Mouse (Mus musculus) myocyte (in vitro differentiated cells): Measurements from ENCODE around the gene P4ha2. TPM values are rescaled to one million over a fixed set of nuclear protein-coding genes. Genes with fewer than 3 reads are reported as not detected.

Source experiments
- H3K27me3 ChIP-seq: one replicate; pipeline ENCODE4 v1.6.1; 2011; ENCODE audit not compliant: control insufficient read depth, insufficient read depth, insufficient read length
- H3K36me3 ChIP-seq: one replicate; pipeline ENCODE4 v1.6.1; 2011; ENCODE audit not compliant: control insufficient read depth, insufficient read depth
- H3K4me2 ChIP-seq: one replicate; pipeline ENCODE4 v1.6.1; 2011; ENCODE audit warnings: low read depth, control low read depth
- H3K4me3 ChIP-seq: one replicate; pipeline ENCODE4 v1.5.1; 2011; ENCODE audit warnings: mild to moderate bottlenecking, control low read depth, moderate library complexity
- H3K79me2 ChIP-seq: one replicate; pipeline ENCODE4 v1.6.1; 2011; ENCODE audit not compliant: control insufficient read depth, insufficient read depth
- H3ac ChIP-seq: one replicate; pipeline ENCODE4 v1.6.1; 2011; ENCODE audit not compliant: control insufficient read depth, insufficient read length
- CEBPB ChIP-seq: IDR thresholded peaks from 2 replicates; pipeline ENCODE4 v1.6.1; 2011; ENCODE audit warnings: mild to moderate bottlenecking, moderate library complexity; ENCODE audit not compliant: poor library complexity, insufficient read depth, severe bottlenecking
- E2F4 ChIP-seq: IDR thresholded peaks from one replicate; pipeline ENCODE4 v1.6.1; 2011; ENCODE audit warnings: mild to moderate bottlenecking, control low read depth, moderate library complexity; ENCODE audit not compliant: insufficient read depth
- MAX ChIP-seq: IDR thresholded peaks from one replicate; pipeline ENCODE4 v1.6.1; 2011; ENCODE audit warnings: low read depth, mild to moderate bottlenecking, control low read depth
- MYOD1 ChIP-seq, 3 experiments: IDR thresholded peaks; one replicate each; pipeline ENCODE4 v1.6.1; 2011; ENCODE audit warnings: control low read depth in 2 of 3, low read depth in 2 of 3, mild to moderate bottlenecking in 2 of 3, moderate library complexity in 1 of 3; ENCODE audit not compliant: insufficient read length in 2 of 3, control insufficient read depth in 1 of 3
- MYOG ChIP-seq, 3 experiments: IDR thresholded peaks; one replicate each; pipeline ENCODE4 v1.6.1; 2011; ENCODE audit warnings: control low read depth in 2 of 3, low read depth in 2 of 3, mild to moderate bottlenecking in 2 of 3; ENCODE audit not compliant: insufficient read length in 2 of 3, control insufficient read depth in 1 of 3, insufficient read depth in 1 of 3
- POLR2A ChIP-seq: IDR thresholded peaks from one replicate; pipeline ENCODE4 v1.6.1; 2011; ENCODE audit warnings: low read depth, mild to moderate bottlenecking, control low read depth, moderate library complexity; ENCODE audit not compliant: insufficient read length
- POLR2AphosphoS2 ChIP-seq: IDR thresholded peaks from one replicate; pipeline ENCODE4 v1.6.1; 2011; ENCODE audit warnings: low read depth, control low read depth; ENCODE audit not compliant: insufficient read length
- REST ChIP-seq: IDR thresholded peaks from one replicate; pipeline ENCODE4 v1.6.1; 2011; ENCODE audit warnings: mild to moderate bottlenecking, control low read depth, moderate library complexity; ENCODE audit not compliant: insufficient read depth, insufficient read length
- SRF ChIP-seq: IDR thresholded peaks from one replicate; pipeline ENCODE4 v1.6.1; 2011; ENCODE audit warnings: low read depth; ENCODE audit not compliant: control insufficient read depth, insufficient read length
- TCF12 ChIP-seq: IDR thresholded peaks from one replicate; pipeline ENCODE4 v1.6.1; 2011; ENCODE audit warnings: mild to moderate bottlenecking, control low read depth; ENCODE audit not compliant: poor library complexity, insufficient read depth, severe bottlenecking
- TCF3 ChIP-seq: IDR thresholded peaks from one replicate; pipeline ENCODE4 v1.6.1; 2011; ENCODE audit warnings: low read depth, control low read depth; ENCODE audit not compliant: insufficient read length
- USF1 ChIP-seq: IDR thresholded peaks from one replicate; pipeline ENCODE4 v1.6.1; 2011; ENCODE audit warnings: low read depth, mild to moderate bottlenecking, control low read depth, moderate library complexity
- polyA plus RNA-seq: library from polyadenylated mRNA; unstranded; fragments of >200 nt; fragmentation: generic; extraction: Trizol; gene quantifications from one replicate; pipeline ENCODE4 v1.2.1, GENCODE M21; 2012; ENCODE audit warnings: missing spikeins

Gene P4ha2
- polyA plus RNA-seq, 1 experiment = 89.0 TPM

GRCm38 (mm10) chr11:54160920-54161319 is 61.0 kb downstream of the P4ha2 start:
- Histone ChIP-seq H3K36me3 (no peaks in the 10 kb centered on the region), H3K4me3 (no peak overlapping the region), H3K79me2 (no peaks in the 10 kb centered on the region), H3K4me2 (no peak overlapping the region), H3ac (no peak overlapping the region), H3K27me3 (no peaks in the 10 kb centered on the region)
- TF ChIP-seq MYOD1 (IDR thresholded peaks at IDR 0.05; ENCODE audit: control insufficient read depth in 1 of 3, insufficient read length in 2 of 3, low read depth in 2 of 3) = no peak
- TF ChIP-seq TCF3 = no peak
- no peak for TF ChIP-seq E2F4
- TF ChIP-seq CEBPB = no peak
- no peak for TF ChIP-seq SRF
- TF ChIP-seq TCF12 = no peak
- no peak for TF ChIP-seq USF1
- TF ChIP-seq MYOG (IDR thresholded peaks at IDR 0.05; ENCODE audit: control insufficient read depth in 1 of 3, insufficient read depth in 1 of 3, insufficient read length in 2 of 3, low read depth in 2 of 3) = no peak
- TF ChIP-seq REST = no peak
- TF ChIP-seq MAX = no peak
- no peak for TF ChIP-seq POLR2A
- TF ChIP-seq POLR2AphosphoS2 = no peak

GRCm38 (mm10) chr11:54161514-54161913 is 61.6 kb downstream of the P4ha2 start:
- Histone ChIP-seq H3K4me2 (no peak overlapping the region), H3K79me2 (no peaks in the 10 kb centered on the region), H3K4me3 (no peak overlapping the region), H3ac (no peak overlapping the region), H3K27me3 (no peaks in the 10 kb centered on the region), H3K36me3 (no peaks in the 10 kb centered on the region)
- TF ChIP-seq REST = no peak
- no peak for TF ChIP-seq POLR2AphosphoS2
- TF ChIP-seq TCF3 = no peak
- no peak for TF ChIP-seq TCF12
- no peak for TF ChIP-seq MAX
- TF ChIP-seq CEBPB = no peak
- TF ChIP-seq SRF = no peak

GRCm38 (mm10) chr11:54162968-54163367 is 63.1 kb downstream of the P4ha2 start:
- Histone ChIP-seq H3K27me3 (no peaks in the 10 kb centered on the region), H3K79me2 (no peaks in the 10 kb centered on the region), H3ac (no peak overlapping the region), H3K36me3 (no peaks in the 10 kb centered on the region), H3K4me2 (no peak overlapping the region), H3K4me3 (no peak overlapping the region)
- no peak for TF ChIP-seq MAX
- no peak for TF ChIP-seq REST
- no peak for TF ChIP-seq TCF12
- TF ChIP-seq MYOD1 (IDR thresholded peaks at IDR 0.05; ENCODE audit: control insufficient read depth in 1 of 3, insufficient read length in 2 of 3, low read depth in 2 of 3) = no peak
- no peak for TF ChIP-seq CEBPB
- no peak for TF ChIP-seq USF1
- no peak for TF ChIP-seq SRF
- no peak for TF ChIP-seq E2F4
- TF ChIP-seq POLR2A = no peak
- TF ChIP-seq TCF3 = no peak
- no peak for TF ChIP-seq POLR2AphosphoS2
- no peak for TF ChIP-seq MYOG (IDR thresholded peaks at IDR 0.05; ENCODE audit: control insufficient read depth in 1 of 3, insufficient read depth in 1 of 3, insufficient read length in 2 of 3, low read depth in 2 of 3)

GRCm38 (mm10) chr11:54169432-54170295 is 69.8 kb downstream of the P4ha2 start:
- H3K36me3 ChIP-seq = no peaks in the 10 kb centered on the region
- TF ChIP-seq CEBPB = no peak
- TF ChIP-seq MYOG (IDR thresholded peaks at IDR 0.05; ENCODE audit: control insufficient read depth in 1 of 3, insufficient read depth in 1 of 3, insufficient read length in 2 of 3, low read depth in 2 of 3) = no peak
- TF ChIP-seq SRF = no peak
- no peak for TF ChIP-seq TCF3
- TF ChIP-seq MAX = no peak
- no peak for TF ChIP-seq POLR2AphosphoS2
- H3K27me3 ChIP-seq = no peaks in the 10 kb centered on the region
- H3K79me2 ChIP-seq = no peaks in the 10 kb centered on the region
- no peak overlapping the region for H3ac ChIP-seq
- no peak overlapping the region for H3K4me2 ChIP-seq
- no peak overlapping the region for H3K4me3 ChIP-seq

- no peaks in the 10 kb centered on the region for H3K27me3 ChIP-seq
- no peaks in the 10 kb centered on the region for H3K36me3 ChIP-seq
- H3K4me2 ChIP-seq = no peak overlapping the region
- H3K79me2 ChIP-seq = no peaks in the 10 kb centered on the region
- H3K4me3 ChIP-seq = no peak overlapping the region
- H3ac ChIP-seq = no peak overlapping the region
- TF ChIP-seq MYOG (IDR thresholded peaks at IDR 0.05; ENCODE audit: control insufficient read depth in 1 of 3, insufficient read depth in 1 of 3, insufficient read length in 2 of 3, low read depth in 2 of 3) (no peak), SRF (no peak), POLR2A (no peak), MAX (no peak), E2F4 (no peak), MYOD1 (IDR thresholded peaks at IDR 0.05; ENCODE audit: control insufficient read depth in 1 of 3, insufficient read length in 2 of 3, low read depth in 2 of 3) (no peak), TCF3 (no peak), CEBPB (no peak), REST (no peak), TCF12 (no peak), USF1 (no peak), POLR2AphosphoS2 (no peak)
Observed at GRCm38 (mm10) chr11:54171175-54171574, 71.3 kb downstream of the P4ha2 start.
